In genomic region chr1:152260950-152261349, GRCm38 (mm10) we compare ENCODE assay signal across 18 mouse cellular contexts.
A peak's percentile ranks its signal among the peaks of the same experiment; 100 is the strongest.
DNase-seq lines count a peak whose midpoint lies in the region; ATAC-seq lines count a peak whose summit lies in the region.
"Had no signal": no experiment of that assay in that cellular context is flagged by ENCODE, and none has a peak within 500 bp of the region (broad histone marks: within the 10 kb centered on the region; RNA-seq: fewer than 3 reads in every experiment).

No protein-coding gene starts in this region.

- H3K9ac ChIP-seq in hindbrain, embryonic 11.5 days (ENCODE audit: low read depth, low read length): no peak overlapping the region
- H3K9ac ChIP-seq in hindbrain, embryonic 14.5 days: no peak overlapping the region
- no peak overlapping the region for H3K9ac ChIP-seq in midbrain, embryonic 11.5 days (ENCODE audit: low read length)
- no peak overlapping the region for H3K9ac ChIP-seq in midbrain, embryonic 15.5 days
- H3K9ac ChIP-seq: limb, embryonic 15.5 days had no signal

- H3K9me3 ChIP-seq in hindbrain, embryonic 11.5 days (ENCODE audit: control insufficient read depth, low read length): no peaks in the 10 kb centered on the region
- H3K9me3 ChIP-seq in hindbrain, embryonic 14.5 days (ENCODE audit: control insufficient read depth, low read length): no peaks in the 10 kb centered on the region
- no peaks in the 10 kb centered on the region for H3K9me3 ChIP-seq in midbrain, embryonic 11.5 days (ENCODE audit: control insufficient read depth, low read length)
- no peaks in the 10 kb centered on the region for H3K9me3 ChIP-seq in midbrain, embryonic 15.5 days
- H3K9me3 ChIP-seq: limb, embryonic 15.5 days had no signal

- no peaks in the 10 kb centered on the region for H3K36me3 ChIP-seq in hindbrain, embryonic 11.5 days (ENCODE audit: control insufficient read depth, insufficient read depth, low read length)
- no peaks in the 10 kb centered on the region for H3K36me3 ChIP-seq in hindbrain, embryonic 14.5 days (replicated peaks; ENCODE audit: control insufficient read depth, insufficient read depth)
- H3K36me3 ChIP-seq in midbrain, embryonic 11.5 days (ENCODE audit: control insufficient read depth, insufficient read depth, low read length): no peaks in the 10 kb centered on the region
- no peaks in the 10 kb centered on the region for H3K36me3 ChIP-seq in midbrain, embryonic 15.5 days (replicated peaks)
- H3K36me3 ChIP-seq: limb, embryonic 15.5 days had no signal

- no peak overlapping the region for H3K4me3 ChIP-seq in hindbrain, embryonic 11.5 days (ENCODE audit: low read depth, low read length)
- no peak overlapping the region for H3K4me3 ChIP-seq in hindbrain, embryonic 14.5 days (replicated peaks; ENCODE audit: low read length)
- no peak overlapping the region for H3K4me3 ChIP-seq in midbrain, embryonic 11.5 days (ENCODE audit: low read depth, low read length)
- H3K4me3 ChIP-seq in midbrain, embryonic 15.5 days: no peak overlapping the region
- H3K4me3 ChIP-seq: limb, embryonic 15.5 days had no signal

- peak; percentile 44; the same call in 1 of the 2 replicates for ATAC-seq in hindbrain, embryonic 11.5 days (ENCODE audit: low FRiP score)
- ATAC-seq in hindbrain, embryonic 14.5 days (ENCODE audit: low FRiP score): no peak
- ATAC-seq in midbrain, embryonic 11.5 days (ENCODE audit: low FRiP score): no peak
- no peak; the same call in 1 of the 2 replicates for ATAC-seq in midbrain, embryonic 15.5 days (replicated peaks)
- no peak for ATAC-seq in megakaryocyte, adult 5-6 weeks (ENCODE audit: poor library complexity, severe bottlenecking)
- ATAC-seq: activated CD4-positive, CD25-positive, alpha-beta regulatory T cell, adult 4 months; inflammation-experienced regulatory T-cells, adult 6 months had no signal

- 89% methylated on average over 1 of the region's 1 CpGs for WGBS in hindbrain, embryonic 11.5 days
- 90% methylated on average over 1 of the region's 1 CpGs for WGBS in hindbrain, embryonic 14.5 days
- 90% methylated on average over 1 of the region's 1 CpGs for WGBS in midbrain, embryonic 11.5 days
- 84% methylated on average over 1 of the region's 1 CpGs for WGBS in midbrain, embryonic 15.5 days

- no peaks in the 10 kb centered on the region for H3K4me1 ChIP-seq in hindbrain, embryonic 11.5 days (replicated peaks; ENCODE audit: control insufficient read depth, insufficient read depth, low read length)
- H3K4me1 ChIP-seq in hindbrain, embryonic 14.5 days (replicated peaks; ENCODE audit: control insufficient read depth, insufficient read depth, low read length): peaks cover 8% of the 10 kb centered on the region; the same call in 1 of the 2 replicates
- no peaks in the 10 kb centered on the region for H3K4me1 ChIP-seq in midbrain, embryonic 11.5 days (ENCODE audit: control insufficient read depth, insufficient read depth, low read length)
- no peaks in the 10 kb centered on the region for H3K4me1 ChIP-seq in midbrain, embryonic 15.5 days
- H3K4me1 ChIP-seq: limb, embryonic 15.5 days had no signal

- H3K4me2 ChIP-seq in hindbrain, embryonic 11.5 days (replicated peaks; ENCODE audit: low read depth, low read length): no peak overlapping the region
- H3K4me2 ChIP-seq in hindbrain, embryonic 14.5 days (replicated peaks): no peak overlapping the region
- no peak overlapping the region for H3K4me2 ChIP-seq in midbrain, embryonic 11.5 days
- H3K4me2 ChIP-seq in midbrain, embryonic 15.5 days: no peak overlapping the region
- H3K4me2 ChIP-seq: limb, embryonic 15.5 days had no signal

- H3K27me3 ChIP-seq in hindbrain, embryonic 11.5 days (ENCODE audit: control insufficient read depth, insufficient read depth, low read length): no peaks in the 10 kb centered on the region
- no peaks in the 10 kb centered on the region for H3K27me3 ChIP-seq in hindbrain, embryonic 14.5 days (ENCODE audit: control insufficient read depth, insufficient read depth, low read length)
- H3K27me3 ChIP-seq in midbrain, embryonic 11.5 days (ENCODE audit: control insufficient read depth, insufficient read depth, low read length): no peaks in the 10 kb centered on the region
- no peaks in the 10 kb centered on the region for H3K27me3 ChIP-seq in midbrain, embryonic 15.5 days (replicated peaks)
- H3K27me3 ChIP-seq: limb, embryonic 15.5 days had no signal

- DNase-seq in hindbrain, embryonic 11.5 days (ENCODE audit: low spot score): peak; percentile 22
- no peak for DNase-seq in hindbrain, embryonic 14.5 days (ENCODE audit: low spot score)
- DNase-seq in midbrain, embryonic 11.5 days (ENCODE audit: low spot score, missing footprints): peak; percentile 68
- peak; percentile 56 for DNase-seq in ES-CJ7 (ENCODE audit: low read depth, low spot score)
- DNase-seq in ZHBTc4 (ENCODE audit: low read depth, low spot score): peak; percentile 24
- DNase-seq: adrenal gland, postnatal 14 days; cerebellum, adult 2 months; gastrocnemius, postnatal 25 days; heart, postnatal 10 days; layer of hippocampus, postnatal 36 days; lung, adult 2 months; right cerebral cortex, adult 18-20 months; thymus, adult 18-20 months had no signal

- no peak overlapping the region for H3K27ac ChIP-seq in hindbrain, embryonic 11.5 days (ENCODE audit: low read depth, low read length)
- no peak overlapping the region for H3K27ac ChIP-seq in hindbrain, embryonic 14.5 days
- no peak overlapping the region for H3K27ac ChIP-seq in midbrain, embryonic 11.5 days (ENCODE audit: low read depth, low read length)
- no peak overlapping the region for H3K27ac ChIP-seq in midbrain, embryonic 15.5 days
- H3K27ac ChIP-seq: limb, embryonic 15.5 days had no signal
